Mouse (Mus musculus) bone marrow, adult 2 months (tissue): Measurements from ENCODE around the gene Bpnt1. TPM values are rescaled to one million over a fixed set of nuclear protein-coding genes. Genes with fewer than 3 reads are reported as not detected.
A peak's percentile ranks its signal among the peaks of the same experiment; 100 is the strongest.

Source experiments
- H3K27ac ChIP-seq: fragments of 200-500 bp; 2 replicates; pipeline ENCODE4 v1.5.1; 2012; ENCODE audit warnings: low read depth, mild to moderate bottlenecking, control low read depth, inconsistent platforms, low read length; ENCODE audit not compliant: control insufficient read depth, poor library complexity, insufficient read depth
- H3K4me1 ChIP-seq: fragments of 200-500 bp; 2 replicates; pipeline ENCODE4 v1.6.1; 2011; ENCODE audit warnings: low read length; ENCODE audit not compliant: control insufficient read depth, insufficient read depth
- H3K4me3 ChIP-seq: fragments of 200-500 bp; replicated peaks from 2 replicates; pipeline ENCODE3; 2011; ENCODE audit warnings: mild to moderate bottlenecking, low read depth, low read length, control low read depth; ENCODE audit not compliant: control insufficient read depth
- CTCF ChIP-seq: fragments of 200-500 bp; IDR thresholded peaks from 2 replicates; pipeline ENCODE4 v1.5.1; 2011; ENCODE audit warnings: low read length, control low read depth; ENCODE audit not compliant: control insufficient read depth, insufficient read depth
- POLR2A ChIP-seq: fragments of 200-500 bp; IDR thresholded peaks from 2 replicates; pipeline ENCODE4 v1.6.1; 2011; ENCODE audit warnings: low read depth, mild to moderate bottlenecking, control low read depth, low read length, borderline replicate concordance; ENCODE audit not compliant: control insufficient read depth
- WGBS: fragments of 180-500 bp; shearing (Covaris S2); methylation state at CpG from one replicate; pipeline ENCODE4 v1.1.7; 2018; 5-methylcytosine and 5-hydroxymethylcytosine counted together
- polyA plus RNA-seq: library from polyadenylated mRNA; stranded (reverse); fragments of >200 nt; gene quantifications from 2 replicates; pipeline ENCODE4 v1.2.4, GENCODE M21; 2011; ENCODE audit warnings: low replicate concordance; ENCODE audit not compliant: missing spikeins, insufficient read depth, insufficient read length

The Bpnt1 gene
- polyA plus RNA-seq, result 1.6 and 11.3 TPM in 2 replicates

GRCm38 (mm10) chr1:185331983-185332430, at the start of gene Bpnt1:
Gene Bpnt1, plus strand, starts transcription at chr1:185332149.
- WGBS, result under 1% methylated on average over 32 of the region's 32 CpGs
- H3K4me3 ChIP-seq, result peak within 1 kb of the TSS; percentile 77

DNA sequence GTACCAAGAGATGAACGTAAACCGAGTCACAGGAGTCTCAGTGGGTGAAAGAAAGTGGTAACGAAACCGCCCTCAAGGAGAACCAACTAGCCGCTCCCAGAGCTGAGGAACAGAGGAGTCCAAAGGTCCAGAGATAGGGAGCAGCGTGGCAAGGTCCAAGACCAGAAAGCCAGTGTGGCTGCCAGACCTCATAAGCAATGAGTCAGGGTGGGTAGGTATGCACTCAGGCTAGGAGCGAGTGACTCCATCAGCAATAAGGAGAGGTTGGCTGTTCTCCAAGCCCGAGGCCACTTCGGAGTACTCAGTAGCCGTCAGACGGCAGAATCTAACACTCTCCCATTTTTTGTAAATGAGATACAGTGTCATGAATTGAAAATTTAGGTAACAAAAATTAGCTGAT, 49.1 kb upstream of the Bpnt1 start:
- H3K4me1 ChIP-seq, result no peaks in the 10 kb centered on the region
- WGBS, result 93% methylated on average over 11 of the region's 11 CpGs
- TF ChIP-seq CTCF, result no peak
- no peak for TF ChIP-seq POLR2A

More at GRCm38 (mm10) chr1:185331983-185332430, at the start of gene Bpnt1:
- Histone ChIP-seq H3K27ac (peak within 1 kb of the TSS; percentile 29), H3K4me1 (peaks cover 2% of the 10 kb centered on the region; the same call in 1 of the 2 replicates)
- TF ChIP-seq POLR2A (peak; percentile 76; the same call in 1 of the 2 replicates), CTCF (no peak)

DNA sequence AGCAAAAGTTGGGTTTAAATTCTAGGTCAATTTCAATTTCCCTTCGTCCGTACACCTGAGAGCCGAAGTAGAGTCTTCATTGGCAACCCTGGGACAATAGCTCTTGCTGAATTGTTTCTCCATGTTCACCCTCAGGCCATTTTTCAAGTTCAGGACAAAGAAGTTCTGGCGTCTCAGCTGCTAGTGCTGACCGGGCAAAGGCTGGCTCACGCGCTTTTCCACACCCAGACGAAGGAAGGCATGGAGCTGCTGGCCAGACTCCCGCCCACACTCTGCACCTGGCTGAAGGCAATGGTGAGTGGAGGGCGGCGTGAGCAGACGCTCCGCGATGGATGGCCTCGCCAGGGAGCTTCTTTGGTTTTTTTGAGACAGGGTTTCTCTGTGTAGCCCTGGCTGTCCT, 48.7 kb upstream of the Bpnt1 start:
- 92% methylated on average over 15 of the region's 15 CpGs for WGBS
- no peak for TF ChIP-seq CTCF
- no peak for TF ChIP-seq POLR2A
- no peaks in the 10 kb centered on the region for H3K4me1 ChIP-seq

More for the DNA sequence above, 49.1 kb upstream of the Bpnt1 start:
- no peak overlapping the region for H3K27ac ChIP-seq
- H3K4me3 ChIP-seq, result no peak overlapping the region

GRCm38 (mm10) chr1:185284740-185285139, 47.2 kb upstream of the Bpnt1 start:
- Histone ChIP-seq H3K4me3 (no peak overlapping the region), H3K4me1 (no peaks in the 10 kb centered on the region), H3K27ac (no peak overlapping the region)
- 77% methylated on average over 4 of the region's 4 CpGs for WGBS
- no peak for TF ChIP-seq CTCF
- no peak for TF ChIP-seq POLR2A

More for the DNA sequence above, 48.7 kb upstream of the Bpnt1 start:
- Histone ChIP-seq H3K27ac (no peak overlapping the region), H3K4me3 (no peak overlapping the region)

GRCm38 (mm10) chr1:185285171-185285570, 46.8 kb upstream of the Bpnt1 start:
- 94% methylated on average over 4 of the region's 4 CpGs for WGBS
- TF ChIP-seq POLR2A (no peak), CTCF (no peak)
- Histone ChIP-seq H3K4me1 (no peaks in the 10 kb centered on the region), H3K27ac (no peak overlapping the region), H3K4me3 (no peak overlapping the region)

GRCm38 (mm10) chr1:185287066-185287465, 44.9 kb upstream of the Bpnt1 start:
- Histone ChIP-seq H3K4me3 (no peak overlapping the region), H3K4me1 (no peaks in the 10 kb centered on the region), H3K27ac (no peak overlapping the region)
- 91% methylated on average over 20 of the region's 20 CpGs for WGBS
- no peak for TF ChIP-seq CTCF
- TF ChIP-seq POLR2A, result no peak

DNA sequence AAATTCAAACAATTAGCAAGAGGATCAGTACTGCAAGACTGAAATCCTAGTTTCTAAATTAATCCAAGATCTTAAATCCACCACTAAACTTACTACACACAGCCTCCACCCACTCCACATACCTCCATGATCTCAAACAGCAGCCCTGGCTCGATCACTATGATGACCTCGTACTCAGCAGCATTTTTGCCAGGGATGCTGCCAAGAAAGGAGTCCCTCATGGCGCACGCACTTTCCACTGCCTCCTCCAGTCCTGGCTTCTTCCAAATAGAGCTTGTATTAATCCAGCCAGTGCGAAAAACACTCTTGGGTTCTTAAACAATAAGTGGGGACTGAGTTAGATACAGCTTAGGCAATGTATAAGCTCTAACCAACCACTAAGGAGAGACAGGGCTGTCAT, 42.7 kb upstream of the Bpnt1 start:
- no peak overlapping the region for H3K4me3 ChIP-seq
- WGBS, result 89% methylated on average over 5 of the region's 5 CpGs
- no peak for TF ChIP-seq CTCF
- TF ChIP-seq POLR2A, result no peak

DNA sequence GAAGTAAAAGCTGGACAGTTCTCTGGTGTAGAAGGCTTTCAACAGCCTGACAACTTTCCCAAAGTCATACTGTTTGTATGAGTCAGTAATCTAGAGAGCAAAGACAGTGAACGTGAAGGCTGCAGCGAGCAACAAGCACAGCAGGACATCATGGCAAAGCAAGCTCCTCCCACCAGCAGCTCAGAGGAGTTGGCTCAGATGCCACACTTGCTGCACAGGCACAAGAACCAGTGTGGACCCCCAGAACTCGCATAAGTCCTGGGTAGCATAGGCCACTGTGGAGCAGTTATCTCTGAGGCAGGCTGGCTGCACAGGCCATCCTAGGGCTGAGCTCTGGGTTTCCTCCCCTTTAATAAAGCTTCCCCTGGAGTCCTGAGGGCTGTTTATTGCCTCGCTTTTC, 40.6 kb upstream of the Bpnt1 start:
- WGBS, result 82% methylated on average over 4 of the region's 4 CpGs
- Histone ChIP-seq H3K27ac (no peak overlapping the region), H3K4me1 (no peaks in the 10 kb centered on the region), H3K4me3 (no peak overlapping the region)
- TF ChIP-seq POLR2A (no peak), CTCF (no peak)

More for the DNA sequence above, 42.7 kb upstream of the Bpnt1 start:
- H3K4me1 ChIP-seq, result no peaks in the 10 kb centered on the region
- no peak overlapping the region for H3K27ac ChIP-seq
